ENCODE assay signal across 11 mouse cellular contexts in genomic region chr2:164964242-164964894, GRCm38 (mm10). TPM values are rescaled to one million over a fixed set of nuclear protein-coding genes. Genes with fewer than 3 reads are reported as not detected.
A peak's percentile ranks its signal among the peaks of the same experiment; 100 is the strongest.
DNase-seq lines count a peak whose midpoint lies in the region; ATAC-seq and TF ChIP-seq lines count a peak whose summit lies in the region.
"Had no signal": no experiment of that assay in that cellular context is flagged by ENCODE, and none has a peak within 500 bp of the region (broad histone marks: within the 10 kb centered on the region; RNA-seq: fewer than 3 reads in every experiment).

No protein-coding gene starts in this region.

- DNase-seq in brain, embryonic 14.5 days (ENCODE audit: low read depth), result peak; percentile 95
- DNase-seq in layer of hippocampus, adult 8-10 months (ENCODE audit: low spot score in 2 of 2), result peak; percentile 58 to 69
- peak; percentile 91 for DNase-seq in midbrain, embryonic 14.5 days
- DNase-seq in kidney, postnatal 14 days, result no peak
- no peak for DNase-seq in adrenal gland, adult 2 months
- DNase-seq in cerebellum, adult 11-12 months, result no peak
- DNase-seq: adrenal gland, adult 8-10 months had no signal

- no peak overlapping the region for H3K9ac ChIP-seq in forebrain, embryonic 12.5 days
- no peak overlapping the region; the same call in 1 of the 2 replicates for H3K9ac ChIP-seq in midbrain, embryonic 14.5 days (replicated peaks; ENCODE audit: low read length)
- H3K9ac ChIP-seq: heart, embryonic 12.5 days; limb, embryonic 15.5 days had no signal

- no peak for TF ChIP-seq CTCF in brain, embryonic 14.5 days (IDR thresholded peaks at IDR 0.05; ENCODE audit: borderline replicate concordance, extremely low read depth, insufficient read depth, insufficient read length)

- no peaks in the 10 kb centered on the region for H3K36me3 ChIP-seq in forebrain, embryonic 12.5 days (replicated peaks)
- no peaks in the 10 kb centered on the region for H3K36me3 ChIP-seq in midbrain, embryonic 14.5 days (ENCODE audit: control insufficient read depth, insufficient read depth, low read length)
- H3K36me3 ChIP-seq: heart, embryonic 12.5 days; limb, embryonic 15.5 days had no signal

- WGBS in forebrain, embryonic 12.5 days, result 23% methylated on average over 9 of the region's 9 CpGs
- WGBS in midbrain, embryonic 14.5 days, result 12% methylated on average over 9 of the region's 9 CpGs

- peaks cover 37% of the 10 kb centered on the region for H3K27me3 ChIP-seq in forebrain, embryonic 12.5 days
- H3K27me3 ChIP-seq in midbrain, embryonic 14.5 days (ENCODE audit: control insufficient read depth, insufficient read depth, low read length), result peaks cover 14% of the 10 kb centered on the region; the same call in 1 of the 2 replicates

- peak; percentile 76 for ATAC-seq in forebrain, embryonic 12.5 days (ENCODE audit: low FRiP score)
- peak; percentile 51 for ATAC-seq in midbrain, embryonic 14.5 days (ENCODE audit: low FRiP score, low TSS enrichment)
- ATAC-seq: intestine, postnatal 0 days had no signal

- no peaks in the 10 kb centered on the region for H3K9me3 ChIP-seq in forebrain, embryonic 12.5 days
- no peaks in the 10 kb centered on the region for H3K9me3 ChIP-seq in midbrain, embryonic 14.5 days (ENCODE audit: control insufficient read depth, low read length)
- H3K9me3 ChIP-seq: heart, embryonic 12.5 days; limb, embryonic 15.5 days had no signal

- H3K27ac ChIP-seq in forebrain, embryonic 12.5 days, result peak overlapping the region; percentile 74
- peak overlapping the region; percentile 91 for H3K27ac ChIP-seq in midbrain, embryonic 14.5 days (replicated peaks; ENCODE audit: low read depth, low read length)
- H3K27ac ChIP-seq: limb, embryonic 15.5 days had no signal

- H3K4me2 ChIP-seq in forebrain, embryonic 12.5 days, result peak overlapping the region; percentile 39
- H3K4me2 ChIP-seq in midbrain, embryonic 14.5 days (ENCODE audit: low read length), result peak overlapping the region; percentile 49
- H3K4me2 ChIP-seq: heart, embryonic 12.5 days; limb, embryonic 15.5 days had no signal

- H3K4me1 ChIP-seq in forebrain, embryonic 12.5 days, result peaks cover 67% of the 10 kb centered on the region
- H3K4me1 ChIP-seq in midbrain, embryonic 14.5 days (ENCODE audit: control insufficient read depth, insufficient read depth, low read length), result peaks cover 51% of the 10 kb centered on the region

- no peak for TF ChIP-seq POLR2A in brain, embryonic 14.5 days (IDR thresholded peaks at IDR 0.05; ENCODE audit: borderline replicate concordance, extremely low read depth, insufficient read depth, insufficient read length, poor library complexity, severe bottlenecking)

- no peak overlapping the region for H3K4me3 ChIP-seq in forebrain, embryonic 12.5 days (replicated peaks)
- H3K4me3 ChIP-seq in midbrain, embryonic 14.5 days (replicated peaks; ENCODE audit: low read depth, low read length), result peak overlapping the region; percentile 10; the same call in 1 of the 2 replicates
- H3K4me3 ChIP-seq: heart, embryonic 12.5 days; limb, embryonic 15.5 days had no signal

RNA-seq across cellular contexts. Expression of gene Slc12a5, which starts 3.8 kb away (rescaled TPM):
- 80.5 and 110 TPM in 2 replicates for polyA plus RNA-seq in brain, embryonic 14.5 days (2012; rRNA removed)
- 5.6 and 6.2 TPM in 2 replicates for polyA plus RNA-seq in forebrain, embryonic 12.5 days (2016; fragmentation: Nextera tagmentation; extraction: Ambion mirVana)
- 100 to 1,000 TPM; 370 to 437 (median 422) TPM for total RNA-seq in layer of hippocampus, adult 8-10 months (2022)
- 53.8 and 63.0 TPM in 2 replicates for polyA plus RNA-seq in midbrain, embryonic 14.5 days (2014; fragmentation: Nextera tagmentation; extraction: Ambion mirVana)
- total RNA-seq in adrenal gland, adult 2 months (2021), result 1 to 10 TPM; 3.5 to 5.4 TPM
- 21.4 and 27.6 TPM in 2 replicates for polyA plus RNA-seq in adrenal gland, adult 2 months (2012; rRNA removed)

RNA-seq across cellular contexts. Expression of gene Mmp9, which starts 23.8 kb away (rescaled TPM):
- 19.5 and 32.8 TPM in 2 replicates for polyA plus RNA-seq in brain, embryonic 14.5 days (2012; rRNA removed)
- 3.6 and 4.4 TPM in 2 replicates for polyA plus RNA-seq in forebrain, embryonic 12.5 days (2016; fragmentation: Nextera tagmentation; extraction: Ambion mirVana)
- 1 to 10 TPM; 1.5 to 2.2 (median 2.0) TPM for total RNA-seq in layer of hippocampus, adult 8-10 months (2022)
- polyA plus RNA-seq in midbrain, embryonic 14.5 days (2014; fragmentation: Nextera tagmentation; extraction: Ambion mirVana), result 29.7 and 29.9 TPM in 2 replicates
- 1 to 10 TPM; 1.4 to 2.1 TPM for total RNA-seq in adrenal gland, adult 2 months (2021)
- 1.6 and 3.4 TPM in 2 replicates for polyA plus RNA-seq in adrenal gland, adult 2 months (2012; rRNA removed)

RNA-seq across cellular contexts. Expression of gene Zfp335, which starts 52.8 kb away (rescaled TPM):
- 43.2 and 47.0 TPM in 2 replicates for polyA plus RNA-seq in brain, embryonic 14.5 days (2012; rRNA removed)
- polyA plus RNA-seq in forebrain, embryonic 12.5 days (2016; fragmentation: Nextera tagmentation; extraction: Ambion mirVana), result 18.3 and 19.1 TPM in 2 replicates
- total RNA-seq in layer of hippocampus, adult 8-10 months (2022), result 10 to 100 TPM; 24.8 to 33.0 (median 29.0) TPM
- 13.9 and 15.5 TPM in 2 replicates for polyA plus RNA-seq in midbrain, embryonic 14.5 days (2014; fragmentation: Nextera tagmentation; extraction: Ambion mirVana)
- 10 to 100 TPM; 16.7 to 21.9 TPM for total RNA-seq in adrenal gland, adult 2 months (2021)
- polyA plus RNA-seq in adrenal gland, adult 2 months (2012; rRNA removed), result 37.4 TPM in 2 replicates

Comparison
In these comparisons a context has a peak if more than half of its experiments do, and no peak if none do; other contexts are left out.
1. DNase-seq: peak in brain, embryonic 14.5 days (single experiment), layer of hippocampus, adult 8-10 months (2 of 2) and midbrain, embryonic 14.5 days (single experiment); none in kidney, postnatal 14 days (single experiment), adrenal gland, adult 2 months (single experiment) and cerebellum, adult 11-12 months (single experiment).